Mouse (Mus musculus) spleen, adult 2 months (tissue): ENCODE results near the gene Adprm. TPM values are rescaled to one million over a fixed set of nuclear protein-coding genes. Genes with fewer than 3 reads are reported as not detected.
"Not testable (repeated sequence)": the region's sequence is repeated elsewhere in the genome, so short reads cannot be mapped to it uniquely, and the experiment has no call there.

Experiments
- DNase-seq, 2 experiments: peaks; one replicate each; pipeline versions ENCODE4 v3.0.0 to v3.0.0-alpha.2; 2012 to 2021; ENCODE audit warnings: low spot score in 2 of 2, low read depth in 1 of 2
- H3K27ac ChIP-seq: fragments of 200-500 bp; 2 replicates; pipeline ENCODE4 v1.5.1; 2012; ENCODE audit warnings: low read length, inconsistent platforms; ENCODE audit not compliant: insufficient read depth
- H3K27me3 ChIP-seq: fragments of 200-500 bp; 2 replicates; pipeline ENCODE4 v1.6.1; 2012; ENCODE audit warnings: mild to moderate bottlenecking, moderate library complexity, low read length, inconsistent platforms; ENCODE audit not compliant: control insufficient read depth, insufficient read depth
- H3K36me3 ChIP-seq: fragments of 200-500 bp; 2 replicates; pipeline ENCODE4 v1.6.1; 2012; ENCODE audit warnings: mild to moderate bottlenecking, low read length, inconsistent platforms; ENCODE audit not compliant: control insufficient read depth, insufficient read depth
- H3K4me1 ChIP-seq: fragments of 200-500 bp; 2 replicates; pipeline ENCODE4 v1.6.1; 2011; ENCODE audit warnings: inconsistent platforms; ENCODE audit not compliant: control insufficient read depth, insufficient read depth, insufficient read length
- H3K4me3 ChIP-seq: fragments of 200-500 bp; 2 replicates; pipeline ENCODE4 v1.5.1; 2011; ENCODE audit warnings: mild to moderate bottlenecking, inconsistent platforms; ENCODE audit not compliant: insufficient read depth, insufficient read length; ENCODE audit errors: extremely low read depth
- CTCF ChIP-seq: fragments of 200-500 bp; IDR thresholded peaks from 2 replicates; pipeline ENCODE4 v1.5.1; 2011; ENCODE audit warnings: mild to moderate bottlenecking, inconsistent platforms; ENCODE audit not compliant: insufficient read depth, insufficient read length, insufficient replicate concordance; ENCODE audit errors: extremely low read depth
- POLR2A ChIP-seq: fragments of 200-500 bp; IDR thresholded peaks from 2 replicates; pipeline ENCODE4 v1.6.1; 2011; ENCODE audit warnings: low read depth, low read length, inconsistent platforms
- WGBS: fragments of 180-500 bp; shearing (Covaris S2); methylation state at CpG from one replicate; pipeline ENCODE4 v1.1.7; 2018; 5-methylcytosine and 5-hydroxymethylcytosine counted together
- polyA plus RNA-seq: library from polyadenylated mRNA; depleted of rRNA; stranded (reverse); fragments of >200 nt; gene quantifications from 2 replicates; pipeline ENCODE4 v1.2.3, GENCODE M21; 2012

Gene Adprm
- polyA plus RNA-seq, 1 experiment = 7.4 TPM

DNA sequence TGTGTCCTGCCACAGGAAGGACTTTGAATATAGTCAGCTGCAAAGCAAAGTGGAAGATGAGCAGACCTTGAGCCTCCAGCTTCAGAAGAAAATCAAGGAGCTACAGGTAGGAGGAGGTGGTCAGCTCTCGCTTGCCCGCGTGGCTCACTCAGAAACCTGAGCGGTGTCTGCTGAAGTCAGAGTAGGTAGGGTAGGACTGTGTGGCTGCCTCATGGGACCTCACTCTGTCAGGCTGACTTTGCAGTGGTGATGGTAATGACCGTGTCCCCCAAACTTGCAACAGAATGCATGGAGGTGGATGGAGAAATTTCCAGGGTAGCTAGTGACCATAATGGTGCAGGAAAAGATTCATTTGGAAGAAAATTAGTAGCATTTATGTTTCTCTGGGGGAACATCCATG lies 41.3 kb upstream of the Adprm start:
- no peak for DNase-seq
- TF ChIP-seq CTCF (no peak), POLR2A (no peak)
- Histone ChIP-seq H3K4me1 (no peaks in the 10 kb centered on the region), H3K27me3 (no peaks in the 10 kb centered on the region), H3K27ac (no peak overlapping the region), H3K36me3 (no peaks in the 10 kb centered on the region), H3K4me3 (no peak overlapping the region)
- WGBS = 96% methylated on average over 5 of the region's 5 CpGs

DNA sequence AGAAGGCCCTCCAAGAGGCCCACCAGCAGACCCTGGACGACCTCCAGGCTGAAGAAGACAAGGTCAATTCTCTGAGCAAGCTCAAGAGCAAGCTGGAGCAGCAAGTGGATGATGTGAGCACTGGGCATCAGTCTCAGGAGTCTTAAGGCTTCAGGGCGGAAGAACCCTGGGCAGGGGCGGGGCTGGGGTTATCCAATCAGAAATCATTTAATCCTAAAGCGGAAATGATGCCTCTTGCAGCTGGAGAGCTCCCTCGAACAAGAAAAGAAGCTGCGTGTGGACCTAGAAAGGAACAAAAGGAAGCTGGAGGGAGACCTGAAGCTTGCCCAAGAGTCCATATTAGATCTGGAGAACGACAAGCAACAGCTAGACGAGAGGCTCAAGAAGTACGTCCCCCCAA lies 40.8 kb upstream of the Adprm start:
- Histone ChIP-seq H3K36me3 (no peaks in the 10 kb centered on the region), H3K4me3 (no peak overlapping the region), H3K4me1 (no peaks in the 10 kb centered on the region), H3K27me3 (no peaks in the 10 kb centered on the region), H3K27ac (no peak overlapping the region)
- WGBS = 74% methylated on average over 9 of the region's 9 CpGs
- DNase-seq = no peak
- TF ChIP-seq POLR2A (no peak), CTCF (no peak)

DNA sequence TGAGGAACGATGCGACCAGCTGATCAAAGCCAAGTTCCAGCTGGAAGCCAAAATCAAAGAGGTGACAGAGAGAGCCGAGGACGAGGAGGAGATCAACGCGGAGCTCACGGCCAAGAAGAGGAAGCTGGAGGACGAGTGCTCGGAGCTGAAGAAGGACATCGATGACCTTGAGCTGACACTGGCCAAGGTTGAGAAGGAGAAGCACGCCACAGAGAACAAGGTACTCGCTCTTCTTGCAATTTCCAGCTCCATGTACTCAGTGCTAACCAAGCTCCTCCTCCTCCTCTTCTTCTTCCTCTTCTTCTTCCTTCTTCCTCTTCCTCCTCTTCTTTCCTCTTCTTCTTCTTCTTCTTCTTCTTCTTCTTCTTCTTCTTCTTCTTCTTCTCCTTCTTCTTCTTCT lies 40.0 kb upstream of the Adprm start:
- not testable (repeated sequence) for DNase-seq, H3K27ac ChIP-seq, H3K36me3 ChIP-seq, H3K27me3 ChIP-seq, H3K4me1 ChIP-seq, H3K4me3 ChIP-seq
- 86% methylated on average over 12 of the region's 12 CpGs for WGBS

DNA sequence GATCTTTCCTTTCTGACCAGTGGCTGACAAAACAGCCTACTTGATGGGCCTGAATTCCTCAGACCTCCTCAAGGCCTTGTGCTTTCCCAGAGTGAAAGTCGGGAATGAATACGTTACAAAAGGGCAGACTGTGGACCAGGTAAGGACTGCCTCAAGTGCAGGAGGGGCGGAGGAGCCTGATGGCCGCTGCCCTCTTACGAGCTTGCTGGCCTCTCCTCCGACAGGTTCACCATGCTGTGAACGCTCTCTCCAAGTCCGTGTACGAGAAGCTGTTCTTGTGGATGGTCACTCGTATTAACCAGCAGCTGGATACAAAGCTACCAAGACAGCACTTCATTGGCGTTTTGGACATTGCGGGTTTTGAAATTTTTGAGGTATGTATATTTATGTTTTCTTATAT lies 34.8 kb upstream of the Adprm start:
- H3K27ac ChIP-seq = no peak overlapping the region
- no peaks in the 10 kb centered on the region for H3K4me1 ChIP-seq
- no peaks in the 10 kb centered on the region for H3K27me3 ChIP-seq
- TF ChIP-seq POLR2A = no peak
- no peak for TF ChIP-seq CTCF
- H3K36me3 ChIP-seq = no peaks in the 10 kb centered on the region
- H3K4me3 ChIP-seq = no peak overlapping the region
- DNase-seq = no peak
- WGBS = 86% methylated on average over 12 of the region's 12 CpGs

DNA sequence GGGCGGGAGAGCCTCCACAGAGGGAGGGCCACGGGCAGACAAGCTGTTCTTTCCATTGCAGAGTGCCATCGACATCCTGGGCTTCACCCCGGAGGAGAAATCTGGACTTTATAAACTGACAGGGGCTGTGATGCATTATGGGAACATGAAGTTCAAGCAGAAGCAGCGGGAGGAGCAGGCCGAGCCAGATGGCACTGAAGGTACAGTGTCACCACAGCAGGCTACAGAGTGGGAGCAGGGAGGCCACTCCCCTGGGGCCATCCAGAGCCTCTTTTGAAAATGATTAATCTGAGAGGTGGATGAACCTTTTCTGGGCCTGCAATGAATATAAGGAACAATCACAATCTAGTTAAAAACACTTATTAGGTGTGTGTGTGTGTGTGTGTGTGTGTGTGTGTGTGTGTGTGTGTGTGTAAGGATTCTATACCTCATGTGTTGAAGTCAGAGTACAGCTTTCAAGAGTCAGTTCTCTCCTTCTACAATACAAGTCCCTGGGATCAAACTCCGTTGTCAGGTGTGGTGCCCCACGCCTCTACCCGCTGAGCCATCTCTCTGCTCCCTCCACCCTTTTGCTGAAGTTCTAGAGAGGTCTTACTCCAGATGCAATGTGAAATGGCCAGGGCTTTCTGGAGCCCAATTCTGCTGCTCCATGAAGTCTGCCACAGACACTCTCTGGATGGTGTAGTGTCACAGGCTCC lies 34.2 kb upstream of the Adprm start:
- H3K27ac ChIP-seq = no peak overlapping the region
- no peak for TF ChIP-seq POLR2A
- H3K4me1 ChIP-seq = no peaks in the 10 kb centered on the region
- no peaks in the 10 kb centered on the region for H3K36me3 ChIP-seq
- H3K4me3 ChIP-seq = no peak overlapping the region
- no peaks in the 10 kb centered on the region for H3K27me3 ChIP-seq
- no peak for DNase-seq
- WGBS = 68% methylated on average over 9 of the region's 9 CpGs

DNA sequence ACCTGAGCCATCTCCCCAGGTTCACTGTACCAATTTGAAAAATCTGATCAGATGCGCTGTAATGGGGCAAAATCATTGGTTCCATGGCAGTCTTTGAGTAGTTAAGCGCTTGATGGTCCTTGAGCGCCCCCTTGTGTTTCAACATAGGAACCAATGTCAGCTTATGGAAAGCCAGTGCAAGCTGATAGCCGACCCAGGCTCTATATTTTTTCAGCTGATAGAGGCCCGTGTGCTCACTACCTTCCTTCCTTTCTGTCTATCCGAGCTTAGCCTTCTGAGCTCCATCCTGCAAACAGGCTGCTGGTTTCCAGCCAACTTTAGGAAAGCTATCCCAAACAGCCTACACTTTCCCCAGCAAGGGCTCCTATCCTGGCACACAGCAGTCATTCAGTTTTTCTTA lies 33.1 kb upstream of the Adprm start:
- peak; percentile 48 to 55 for DNase-seq
- Histone ChIP-seq H3K36me3 (no peaks in the 10 kb centered on the region), H3K4me1 (no peaks in the 10 kb centered on the region), H3K27me3 (no peaks in the 10 kb centered on the region), H3K27ac (no peak overlapping the region), H3K4me3 (no peak overlapping the region)
- TF ChIP-seq CTCF (peak; percentile 59; the same call in 1 of the 2 replicates), POLR2A (no peak)
- WGBS = 2% methylated on average over 6 of the region's 6 CpGs

DNA sequence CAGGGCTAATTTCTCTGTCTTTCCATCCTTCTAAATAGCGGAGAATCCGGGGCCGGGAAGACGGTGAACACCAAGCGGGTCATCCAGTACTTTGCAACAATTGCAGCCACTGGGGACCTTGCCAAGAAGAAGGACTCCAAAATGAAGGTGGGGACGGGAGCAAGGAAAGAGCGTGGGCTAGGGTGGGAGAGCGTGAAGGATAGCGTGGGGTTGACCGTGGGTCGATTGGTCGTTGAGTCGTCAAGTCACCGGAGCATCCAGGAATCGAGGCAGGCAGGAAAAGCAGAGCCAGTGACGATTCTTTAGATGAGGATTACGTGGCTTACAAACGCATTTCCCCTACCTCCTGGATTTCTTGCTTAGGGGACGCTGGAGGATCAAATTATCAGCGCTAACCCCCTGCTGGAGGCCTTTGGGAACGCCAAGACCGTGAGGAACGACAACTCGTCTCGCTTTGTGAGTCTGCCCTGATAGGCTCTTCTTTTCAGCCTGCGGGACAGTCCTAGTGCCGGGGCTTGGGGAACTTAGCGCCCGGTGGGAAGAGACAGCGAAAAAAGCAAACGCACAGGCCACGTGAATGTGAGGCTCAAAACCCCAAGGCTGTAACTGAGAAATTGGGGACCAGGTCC lies 31.4 kb upstream of the Adprm start:
- TF ChIP-seq POLR2A (no peak), CTCF (no peak)
- no peak overlapping the region for H3K27ac ChIP-seq
- H3K36me3 ChIP-seq = no peaks in the 10 kb centered on the region
- 53% methylated on average over 32 of the region's 32 CpGs for WGBS
- H3K4me3 ChIP-seq = no peak overlapping the region
- no peaks in the 10 kb centered on the region for H3K4me1 ChIP-seq
- no peaks in the 10 kb centered on the region for H3K27me3 ChIP-seq
- no peak for DNase-seq
